Mouse (Mus musculus): Measurements from ENCODE around the gene Klrb1. TPM values are rescaled to one million over a fixed set of nuclear protein-coding genes. Genes with fewer than 3 reads are reported as not detected.
"Not testable (repeated sequence)": the region's sequence is repeated elsewhere in the genome, so short reads cannot be mapped to it uniquely, and the experiment has no call there.

Klrb1 gene
- polyA plus RNA-seq, 1 experiment = not detected

GRCm38 (mm10) chr6:128759221-128759950 is 36.5 kb upstream of the Klrb1 start:
- Histone ChIP-seq H3K79me3 (ENCODE audit: low read depth) (no peaks in the 10 kb centered on the region), H3K36me3 (ENCODE audit: control insufficient read depth, insufficient read depth) (no peaks in the 10 kb centered on the region), H3K79me2 (ENCODE audit: control insufficient read depth, insufficient read depth) (no peaks in the 10 kb centered on the region), H3K4me3 (ENCODE audit: insufficient read depth, poor library complexity, severe bottlenecking) (no peak overlapping the region), H3ac (ENCODE audit: control insufficient read depth, insufficient read length, low read depth) (no peak overlapping the region), H3K27me3 (ENCODE audit: control insufficient read depth, insufficient read depth, insufficient read length) (no peaks in the 10 kb centered on the region)
- no peak for TF ChIP-seq MYOG (IDR thresholded peaks at IDR 0.05; ENCODE audit: control insufficient read depth, extremely low read depth, insufficient read length)

- H3K4me3 ChIP-seq (ENCODE audit: insufficient read depth, poor library complexity, severe bottlenecking) = not testable (repeated sequence)
Measured at GRCm38 (mm10) chr6:128755402-128755763, 32.5 kb upstream of the Klrb1 start.

GRCm38 (mm10) chr6:128754748-128755401 is 32.0 kb upstream of the Klrb1 start:
- H3K79me3 ChIP-seq (ENCODE audit: low read depth); H3ac ChIP-seq (ENCODE audit: control insufficient read depth, insufficient read length, low read depth); H3K79me2 ChIP-seq (ENCODE audit: control insufficient read depth, insufficient read depth); H3K27me3 ChIP-seq (ENCODE audit: control insufficient read depth, insufficient read depth, insufficient read length); H3K4me3 ChIP-seq (ENCODE audit: insufficient read depth, poor library complexity, severe bottlenecking); H3K36me3 ChIP-seq (ENCODE audit: control insufficient read depth, insufficient read depth): not testable (repeated sequence)

More at GRCm38 (mm10) chr6:128755402-128755763, 32.5 kb upstream of the Klrb1 start:
- H3K27me3 ChIP-seq (ENCODE audit: control insufficient read depth, insufficient read depth, insufficient read length); H3K79me2 ChIP-seq (ENCODE audit: control insufficient read depth, insufficient read depth); H3K36me3 ChIP-seq (ENCODE audit: control insufficient read depth, insufficient read depth); H3K79me3 ChIP-seq (ENCODE audit: low read depth); H3ac ChIP-seq (ENCODE audit: control insufficient read depth, insufficient read length, low read depth): not testable (repeated sequence)

- not testable (repeated sequence) for H3K36me3 ChIP-seq (ENCODE audit: control insufficient read depth, insufficient read depth); H3K79me2 ChIP-seq (ENCODE audit: control insufficient read depth, insufficient read depth); H3ac ChIP-seq (ENCODE audit: control insufficient read depth, insufficient read length, low read depth); H3K27me3 ChIP-seq (ENCODE audit: control insufficient read depth, insufficient read depth, insufficient read length); H3K79me3 ChIP-seq (ENCODE audit: low read depth); H3K4me3 ChIP-seq (ENCODE audit: insufficient read depth, poor library complexity, severe bottlenecking)
Measured at GRCm38 (mm10) chr6:128754265-128754664, 31.4 kb upstream of the Klrb1 start.

GRCm38 (mm10) chr6:128753610-128754224 is 30.9 kb upstream of the Klrb1 start:
- H3ac ChIP-seq (ENCODE audit: control insufficient read depth, insufficient read length, low read depth); H3K79me3 ChIP-seq (ENCODE audit: low read depth); H3K36me3 ChIP-seq (ENCODE audit: control insufficient read depth, insufficient read depth); H3K79me2 ChIP-seq (ENCODE audit: control insufficient read depth, insufficient read depth); H3K4me3 ChIP-seq (ENCODE audit: insufficient read depth, poor library complexity, severe bottlenecking); H3K27me3 ChIP-seq (ENCODE audit: control insufficient read depth, insufficient read depth, insufficient read length): not testable (repeated sequence)

- not testable (repeated sequence) for H3K79me3 ChIP-seq (ENCODE audit: low read depth); H3K79me2 ChIP-seq (ENCODE audit: control insufficient read depth, insufficient read depth); H3K36me3 ChIP-seq (ENCODE audit: control insufficient read depth, insufficient read depth)
Measured at GRCm38 (mm10) chr6:128747006-128747405, 24.1 kb upstream of the Klrb1 start.

DNA sequence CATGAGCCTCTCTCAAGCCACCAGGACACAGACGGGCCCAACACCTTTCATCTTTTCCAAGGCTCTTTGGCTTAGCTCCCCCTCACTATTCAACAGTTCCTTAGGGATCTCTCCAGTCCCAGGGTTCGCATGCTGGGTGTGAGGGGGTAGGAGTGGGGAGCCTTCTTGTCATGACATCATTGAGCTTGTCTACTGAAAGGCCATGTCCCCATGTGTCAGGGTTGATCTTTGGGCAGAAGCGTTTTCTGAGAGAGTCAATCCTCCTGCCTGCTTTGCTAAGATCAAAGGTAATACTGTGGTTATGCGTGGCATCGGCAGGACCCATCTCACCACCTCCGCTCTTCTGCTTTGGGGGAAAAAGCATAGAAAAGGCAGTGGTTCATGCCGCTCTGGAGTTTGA is 14.6 kb upstream of the Klrb1 start:
- Histone ChIP-seq H3K27me3 (ENCODE audit: control insufficient read depth, insufficient read depth, insufficient read length) (no peaks in the 10 kb centered on the region), H3K4me3 (ENCODE audit: insufficient read depth, poor library complexity, severe bottlenecking) (no peak overlapping the region), H3K36me3 (ENCODE audit: control insufficient read depth, insufficient read depth) (no peaks in the 10 kb centered on the region), H3K79me2 (ENCODE audit: control insufficient read depth, insufficient read depth) (no peaks in the 10 kb centered on the region), H3ac (ENCODE audit: control insufficient read depth, insufficient read length, low read depth) (no peak overlapping the region), H3K79me3 (ENCODE audit: low read depth) (no peaks in the 10 kb centered on the region)
- TF ChIP-seq MAX (IDR thresholded peaks at IDR 0.05) (no peak), MYOD1 (IDR thresholded peaks at IDR 0.05; ENCODE audit: control insufficient read depth, insufficient read length, low read depth) (no peak), USF1 (IDR thresholded peaks at IDR 0.05; ENCODE audit: low read depth) (no peak), CEBPB (IDR thresholded peaks at IDR 0.05; ENCODE audit: low read depth) (no peak), CTCF (IDR thresholded peaks at IDR 0.05; ENCODE audit: control insufficient read depth, insufficient read depth, insufficient read length) (no peak), MYOG (IDR thresholded peaks at IDR 0.05; ENCODE audit: control insufficient read depth, extremely low read depth, insufficient read length) (no peak), FOSL1 (IDR thresholded peaks at IDR 0.05; ENCODE audit: insufficient read depth, low read length, poor library complexity, severe bottlenecking) (no peak)

More at GRCm38 (mm10) chr6:128747006-128747405, 24.1 kb upstream of the Klrb1 start:
- not testable (repeated sequence) for H3ac ChIP-seq (ENCODE audit: control insufficient read depth, insufficient read length, low read depth); H3K27me3 ChIP-seq (ENCODE audit: control insufficient read depth, insufficient read depth, insufficient read length); H3K4me3 ChIP-seq (ENCODE audit: insufficient read depth, poor library complexity, severe bottlenecking)
